Mouse (Mus musculus) forebrain, embryonic 10.5 days (tissue): ENCODE data around the gene Unc13c. TPM values are rescaled to one million over a fixed set of nuclear protein-coding genes. Genes with fewer than 3 reads are reported as not detected.

Experiments used
- DNase-seq: peaks from one replicate; pipeline ENCODE4 v3.0.0-alpha.2; 2017; ENCODE audit warnings: low spot score; ENCODE audit errors: extremely low spot score
- H3K27ac ChIP-seq: fragments of 300-500 bp; sonication (generic); 2 replicates; pipeline ENCODE4 v1.5.1; 2016; ENCODE audit warnings: mild to moderate bottlenecking
- H3K27me3 ChIP-seq: fragments of 300-500 bp; sonication (generic); 2 replicates; pipeline ENCODE4 v1.6.1; 2016; ENCODE audit warnings: mild to moderate bottlenecking; ENCODE audit not compliant: poor library complexity, severe bottlenecking
- H3K36me3 ChIP-seq: fragments of 300-500 bp; sonication (generic); replicated peaks from 2 replicates; pipeline ENCODE4 v1.6.1; 2016; ENCODE audit warnings: mild to moderate bottlenecking, moderate library complexity
- H3K4me1 ChIP-seq: fragments of 300-500 bp; sonication (generic); 2 replicates; pipeline ENCODE4 v1.6.1; 2016
- H3K4me3 ChIP-seq: fragments of 300-500 bp; sonication (generic); 2 replicates; pipeline ENCODE4 v1.5.1; 2016; ENCODE audit warnings: mild to moderate bottlenecking, moderate library complexity
- H3K9me3 ChIP-seq: fragments of 300-500 bp; sonication (generic); 2 replicates; pipeline ENCODE4 v1.6.1; 2016; ENCODE audit warnings: mild to moderate bottlenecking, moderate library complexity
- WGBS: fragments of 180-500 bp; shearing (Covaris S2); methylation state at CpG from one replicate; pipeline ENCODE4 v1.1.7; 2016; 5-methylcytosine and 5-hydroxymethylcytosine counted together
- polyA plus RNA-seq: library from polyadenylated mRNA; unstranded; fragments of >200 nt; fragmentation: Nextera tagmentation; extraction: Ambion mirVana; gene quantifications from 2 replicates; pipeline ENCODE4 v1.2.1, GENCODE M21; 2016

Gene Unc13c
- polyA plus RNA-seq, 1 experiment from 2014 or later, result 0.07 TPM

- no peak overlapping the region for H3K4me3 ChIP-seq
- 82% methylated on average over 3 of the region's 3 CpGs for WGBS
Measured at GRCm38 (mm10) chr9:73854281-73854680, 114.5 kb downstream of the Unc13c start.

GRCm38 (mm10) chr9:73806681-73807080 lies 162.1 kb downstream of the Unc13c start:
- no peak for DNase-seq
- Histone ChIP-seq H3K27me3 (no peaks in the 10 kb centered on the region), H3K9me3 (no peaks in the 10 kb centered on the region), H3K4me3 (no peak overlapping the region), H3K4me1 (no peaks in the 10 kb centered on the region), H3K36me3 (no peaks in the 10 kb centered on the region), H3K27ac (no peak overlapping the region)
- 92% methylated on average over 4 of the region's 4 CpGs for WGBS

More at GRCm38 (mm10) chr9:73854281-73854680, 114.5 kb downstream of the Unc13c start:
- Histone ChIP-seq H3K36me3 (no peaks in the 10 kb centered on the region), H3K27me3 (no peaks in the 10 kb centered on the region), H3K4me1 (no peaks in the 10 kb centered on the region), H3K9me3 (no peaks in the 10 kb centered on the region), H3K27ac (no peak overlapping the region)
- DNase-seq, result no peak

GRCm38 (mm10) chr9:73774616-73775015 lies 194.2 kb downstream of the Unc13c start:
- H3K4me1 ChIP-seq, result no peaks in the 10 kb centered on the region
- 70% methylated on average over 4 of the region's 4 CpGs for WGBS

GRCm38 (mm10) chr9:73755185-73755584 lies 213.6 kb downstream of the Unc13c start:
- H3K27ac ChIP-seq, result no peak overlapping the region
- no peaks in the 10 kb centered on the region for H3K36me3 ChIP-seq
- no peaks in the 10 kb centered on the region for H3K27me3 ChIP-seq
- 80% methylated on average over 2 of the region's 2 CpGs for WGBS
- no peaks in the 10 kb centered on the region for H3K4me1 ChIP-seq
- DNase-seq, result no peak
- no peak overlapping the region for H3K4me3 ChIP-seq
- no peaks in the 10 kb centered on the region for H3K9me3 ChIP-seq

More at GRCm38 (mm10) chr9:73774616-73775015, 194.2 kb downstream of the Unc13c start:
- H3K27ac ChIP-seq, result no peak overlapping the region
- H3K9me3 ChIP-seq, result no peaks in the 10 kb centered on the region
- no peaks in the 10 kb centered on the region for H3K36me3 ChIP-seq
- no peak for DNase-seq
- H3K4me3 ChIP-seq, result no peak overlapping the region
- H3K27me3 ChIP-seq, result no peaks in the 10 kb centered on the region

GRCm38 (mm10) chr9:73753480-73753879 lies 215.3 kb downstream of the Unc13c start:
- Histone ChIP-seq H3K36me3 (no peaks in the 10 kb centered on the region), H3K4me1 (no peaks in the 10 kb centered on the region), H3K27me3 (no peaks in the 10 kb centered on the region), H3K4me3 (no peak overlapping the region), H3K9me3 (no peaks in the 10 kb centered on the region), H3K27ac (no peak overlapping the region)
- WGBS, result 78% methylated on average over 3 of the region's 3 CpGs
- no peak for DNase-seq

GRCm38 (mm10) chr9:73751344-73751743 lies 217.4 kb downstream of the Unc13c start:
- DNase-seq, result no peak
- no peaks in the 10 kb centered on the region for H3K27me3 ChIP-seq
- WGBS, result 91% methylated on average over 1 of the region's 1 CpGs
- H3K4me3 ChIP-seq, result no peak overlapping the region
- H3K27ac ChIP-seq, result no peak overlapping the region
- H3K36me3 ChIP-seq, result no peaks in the 10 kb centered on the region
- H3K4me1 ChIP-seq, result no peaks in the 10 kb centered on the region
- no peaks in the 10 kb centered on the region for H3K9me3 ChIP-seq

GRCm38 (mm10) chr9:73734446-73734845 lies 234.3 kb downstream of the Unc13c start:
- Histone ChIP-seq H3K4me1 (no peaks in the 10 kb centered on the region), H3K4me3 (no peak overlapping the region), H3K9me3 (no peaks in the 10 kb centered on the region), H3K27ac (no peak overlapping the region), H3K27me3 (no peaks in the 10 kb centered on the region), H3K36me3 (no peaks in the 10 kb centered on the region)
- 89% methylated on average over 7 of the region's 7 CpGs for WGBS
- no peak for DNase-seq

- Histone ChIP-seq H3K27ac (no peak overlapping the region), H3K4me3 (no peak overlapping the region), H3K36me3 (no peaks in the 10 kb centered on the region), H3K9me3 (no peaks in the 10 kb centered on the region), H3K27me3 (no peaks in the 10 kb centered on the region), H3K4me1 (no peaks in the 10 kb centered on the region)
- no peak for DNase-seq
- WGBS, result 81% methylated on average over 6 of the region's 6 CpGs
Measured at GRCm38 (mm10) chr9:73725717-73726662, 242.8 kb downstream of the Unc13c start.

- no peak overlapping the region for H3K4me3 ChIP-seq
- H3K9me3 ChIP-seq, result no peaks in the 10 kb centered on the region
- no peak for DNase-seq
- WGBS, result 91% methylated on average over 4 of the region's 4 CpGs
- H3K36me3 ChIP-seq, result no peaks in the 10 kb centered on the region
- H3K4me1 ChIP-seq, result no peaks in the 10 kb centered on the region
- H3K27ac ChIP-seq, result no peak overlapping the region
- no peaks in the 10 kb centered on the region for H3K27me3 ChIP-seq
Measured at GRCm38 (mm10) chr9:73724776-73725175, 244.0 kb downstream of the Unc13c start.

- H3K36me3 ChIP-seq, result no peaks in the 10 kb centered on the region
- peaks cover 6% of the 10 kb centered on the region; the same call in 1 of the 2 replicates for H3K4me1 ChIP-seq
- 47% methylated on average over 4 of the region's 4 CpGs for WGBS
Measured at GRCm38 (mm10) chr9:73713508-73713907, 255.3 kb downstream of the Unc13c start.

GRCm38 (mm10) chr9:73697103-73697502 lies 271.7 kb downstream of the Unc13c start:
- Histone ChIP-seq H3K9me3 (no peaks in the 10 kb centered on the region), H3K27ac (no peak overlapping the region), H3K4me1 (no peaks in the 10 kb centered on the region), H3K27me3 (no peaks in the 10 kb centered on the region), H3K36me3 (no peaks in the 10 kb centered on the region), H3K4me3 (no peak overlapping the region)
- 66% methylated on average over 2 of the region's 2 CpGs for WGBS
- DNase-seq, result no peak

More at GRCm38 (mm10) chr9:73713508-73713907, 255.3 kb downstream of the Unc13c start:
- Histone ChIP-seq H3K27me3 (no peaks in the 10 kb centered on the region), H3K9me3 (no peaks in the 10 kb centered on the region), H3K4me3 (no peak overlapping the region), H3K27ac (no peak overlapping the region)
- no peak for DNase-seq

GRCm38 (mm10) chr9:73681580-73681979 lies 287.2 kb downstream of the Unc13c start:
- H3K36me3 ChIP-seq, result no peaks in the 10 kb centered on the region
- H3K9me3 ChIP-seq, result no peaks in the 10 kb centered on the region
- H3K4me1 ChIP-seq, result peaks cover 11% of the 10 kb centered on the region
- WGBS, result 88% methylated on average over 2 of the region's 2 CpGs
- no peaks in the 10 kb centered on the region for H3K27me3 ChIP-seq
- no peak overlapping the region for H3K4me3 ChIP-seq
- no peak overlapping the region for H3K27ac ChIP-seq
- no peak for DNase-seq
